Mouse (Mus musculus) intestine, postnatal 0 days (tissue): ENCODE results near the gene Lsm2. TPM values are rescaled to one million over a fixed set of nuclear protein-coding genes. Genes with fewer than 3 reads are reported as not detected.
"Not testable (repeated sequence)": the region's sequence is repeated elsewhere in the genome, so short reads cannot be mapped to it uniquely, and the experiment has no call there.

Experiments used
- ATAC-seq: fragments of 200-750 bp; cut with Nextera tagmentation; 2 replicates; pipeline ENCODE4 v1.8.0; 2017; ENCODE audit warnings: mild to moderate bottlenecking, moderate TSS enrichment, moderate library complexity
- H3K27ac ChIP-seq: fragments of 300-500 bp; sonication (generic); 2 replicates; pipeline ENCODE4 v1.5.1; 2014; ENCODE audit warnings: mild to moderate bottlenecking, low read depth, low read length, moderate library complexity
- H3K27me3 ChIP-seq: fragments of 300-500 bp; sonication (generic); replicated peaks from 2 replicates; pipeline ENCODE4 v1.6.1; 2014; ENCODE audit warnings: low read length, mixed read lengths; ENCODE audit not compliant: control insufficient read depth, insufficient read depth
- H3K36me3 ChIP-seq: fragments of 300-500 bp; sonication (generic); 2 replicates; pipeline ENCODE4 v1.6.1; 2014; ENCODE audit warnings: mild to moderate bottlenecking, moderate library complexity; ENCODE audit not compliant: control insufficient read depth, insufficient read depth
- H3K4me1 ChIP-seq: fragments of 300-500 bp; sonication (generic); replicated peaks from 2 replicates; pipeline ENCODE4 v1.6.1; 2014; ENCODE audit warnings: antibody characterized with exemption, low read length, mixed read lengths; ENCODE audit not compliant: control insufficient read depth, insufficient read depth
- H3K4me2 ChIP-seq: fragments of 300-500 bp; sonication (generic); replicated peaks from 2 replicates; pipeline ENCODE4 v1.6.1; 2014; ENCODE audit warnings: low read depth, mild to moderate bottlenecking, moderate library complexity
- H3K4me3 ChIP-seq: fragments of 300-500 bp; sonication (generic); 2 replicates; pipeline ENCODE4 v1.5.1; 2014; ENCODE audit warnings: low read depth, low read length
- H3K9ac ChIP-seq: fragments of 300-500 bp; sonication (generic); 2 replicates; pipeline ENCODE4 v1.6.1; 2014; ENCODE audit warnings: mild to moderate bottlenecking, low read depth, low read length
- H3K9me3 ChIP-seq: fragments of 300-500 bp; sonication (generic); 2 replicates; pipeline ENCODE4 v1.6.1; 2016; ENCODE audit warnings: mixed run types; ENCODE audit not compliant: control insufficient read depth
- CTCF ChIP-seq: sonication (generic); IDR thresholded peaks from 2 replicates; pipeline ENCODE4 v1.5.1; 2016; ENCODE audit warnings: low read depth, mild to moderate bottlenecking, control low read depth, antibody characterized with exemption, moderate library complexity
- WGBS: fragments of 180-500 bp; shearing (Covaris S2); extraction: QIAGEN DNeasy Blood & Tissue Kit; methylation state at CpG from one replicate; pipeline ENCODE4 v1.1.7; 2014; 5-methylcytosine and 5-hydroxymethylcytosine counted together
- polyA plus RNA-seq: library from polyadenylated mRNA; unstranded; fragments of >200 nt; fragmentation: Nextera tagmentation; extraction: Ambion mirVana; gene quantifications from 2 replicates; pipeline ENCODE4 v1.2.1, GENCODE M21; 2015

The Lsm2 gene
- polyA plus RNA-seq, 1 experiment from 2014 or later, result 76.6 TPM

DNA sequence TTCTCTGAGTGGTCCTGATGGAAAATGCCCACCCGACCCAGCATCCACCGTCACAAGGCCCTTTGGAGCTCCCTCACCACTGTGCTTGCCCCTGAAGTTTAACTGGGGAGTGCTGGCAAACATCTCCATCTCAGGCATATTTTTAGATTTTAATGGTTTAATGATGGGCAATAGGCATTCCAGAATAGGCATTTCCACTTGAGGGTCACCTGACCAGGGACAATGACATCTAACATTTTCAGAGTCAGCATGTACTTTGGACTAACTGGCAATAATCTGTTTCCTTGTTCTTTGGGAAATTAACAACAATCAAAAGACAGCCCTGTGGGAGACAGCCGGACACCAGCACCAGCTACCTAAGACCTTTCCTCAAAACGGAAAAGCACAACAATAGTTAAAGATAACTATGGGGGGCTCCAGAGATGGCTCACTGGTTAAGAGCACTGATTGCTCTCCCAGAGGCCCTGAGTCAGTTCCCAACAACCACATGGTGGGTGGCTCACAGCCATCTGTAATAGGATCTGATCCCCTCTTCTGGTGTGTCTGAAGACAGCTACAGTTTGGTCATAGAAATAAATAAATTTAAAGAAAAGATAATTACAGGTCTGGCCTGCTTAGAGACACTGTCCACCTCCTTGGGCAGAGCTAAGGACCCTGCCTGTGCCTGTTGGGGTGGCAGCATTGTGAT, 38.4 kb upstream of the Lsm2 start:
- Histone ChIP-seq H3K4me1 (peaks cover 7% of the 10 kb centered on the region; the same call in 1 of the 2 replicates), H3K9ac (no peak overlapping the region), H3K36me3 (no peaks in the 10 kb centered on the region), H3K9me3 (no peaks in the 10 kb centered on the region), H3K4me2 (peak overlapping the region; percentile 32; the same call in 1 of the 2 replicates), H3K27me3 (no peaks in the 10 kb centered on the region), H3K27ac (peak overlapping the region; percentile 82), H3K4me3 (no peak overlapping the region)
- no peak for TF ChIP-seq CTCF
- ATAC-seq, result peak; percentile 62
- WGBS, result 30% methylated on average over 4 of the region's 4 CpGs

DNA sequence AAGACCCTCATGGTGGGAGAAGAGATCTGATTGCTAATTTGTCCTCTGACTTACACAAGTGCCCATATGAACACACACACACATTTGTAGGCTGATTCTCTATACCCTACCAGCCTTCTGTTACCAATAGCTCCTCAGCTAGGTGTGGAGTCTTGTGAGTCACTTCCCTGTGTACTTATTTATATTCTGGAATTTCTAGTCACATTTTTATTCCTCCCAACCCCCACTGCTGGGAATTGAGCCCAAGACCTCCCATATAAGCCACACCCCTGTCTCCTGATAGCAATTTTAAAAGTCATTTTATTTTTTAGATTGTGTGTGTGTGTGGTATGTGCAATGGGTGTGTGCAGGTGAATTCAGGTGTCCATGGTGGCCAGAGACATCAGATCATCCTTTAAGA, 37.3 kb upstream of the Lsm2 start:
- no peak overlapping the region for H3K9ac ChIP-seq
- ATAC-seq, result no peak

GRCm38 (mm10) chr17:34946486-34947140, 35.0 kb upstream of the Lsm2 start:
- WGBS, result 76% methylated on average over 5 of the region's 5 CpGs
- Histone ChIP-seq H3K4me2 (no peak overlapping the region), H3K9ac (no peak overlapping the region), H3K36me3 (0 out of 2 replicates have a peak, but pooled peaks cover 6% of the 10 kb centered on the region), H3K9me3 (no peaks in the 10 kb centered on the region), H3K27me3 (no peaks in the 10 kb centered on the region), H3K4me1 (peaks cover 6% of the 10 kb centered on the region), H3K4me3 (no peak overlapping the region), H3K27ac (no peak overlapping the region)
- TF ChIP-seq CTCF, result no peak
- no peak for ATAC-seq

More for the DNA sequence above, 37.3 kb upstream of the Lsm2 start:
- H3K27ac ChIP-seq, result peak overlapping the region; percentile 82
- no peak overlapping the region for H3K4me2 ChIP-seq
- no peak for TF ChIP-seq CTCF
- peaks cover 7% of the 10 kb centered on the region; the same call in 1 of the 2 replicates for H3K4me1 ChIP-seq
- no peaks in the 10 kb centered on the region for H3K9me3 ChIP-seq
- H3K4me3 ChIP-seq, result no peak overlapping the region
- H3K36me3 ChIP-seq, result 0 out of 2 replicates have a peak, but pooled peaks cover under 1% of the 10 kb centered on the region
- H3K27me3 ChIP-seq, result no peaks in the 10 kb centered on the region

DNA sequence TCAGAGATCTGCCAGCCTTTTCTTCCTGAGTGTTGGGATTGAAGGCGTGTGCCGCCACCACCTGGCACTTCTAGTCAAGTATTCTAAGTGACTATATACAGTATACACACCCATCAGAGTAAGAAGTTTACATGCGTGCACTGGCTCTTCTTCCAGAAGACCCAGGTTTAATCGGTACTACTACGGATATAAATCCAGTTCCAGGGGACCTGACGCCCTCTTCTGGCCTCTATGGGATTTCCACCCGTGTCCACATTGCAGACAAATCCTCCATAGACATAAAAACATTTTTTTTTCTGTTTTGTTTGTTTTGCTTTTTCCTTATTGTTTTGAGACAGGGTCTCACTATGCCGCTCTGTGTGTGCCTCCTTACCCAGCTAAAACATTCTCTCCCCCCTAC, 34.1 kb upstream of the Lsm2 start:
- 13% methylated on average over 8 of the region's 8 CpGs for WGBS
- H3K27ac ChIP-seq, result no peak overlapping the region
- peaks cover 3% of the 10 kb centered on the region for H3K4me1 ChIP-seq
- no peaks in the 10 kb centered on the region for H3K9me3 ChIP-seq
- no peak overlapping the region for H3K4me3 ChIP-seq
- peak; percentile 75 for TF ChIP-seq CTCF
- H3K9ac ChIP-seq, result no peak overlapping the region
- ATAC-seq, result no peak
- no peak overlapping the region for H3K4me2 ChIP-seq
- 0 out of 2 replicates have a peak, but pooled peaks cover 6% of the 10 kb centered on the region for H3K36me3 ChIP-seq
- H3K27me3 ChIP-seq, result no peaks in the 10 kb centered on the region

- not testable (repeated sequence) for H3K4me3 ChIP-seq, ATAC-seq, H3K9me3 ChIP-seq, H3K4me1 ChIP-seq, H3K9ac ChIP-seq, H3K4me2 ChIP-seq, H3K27me3 ChIP-seq, H3K36me3 ChIP-seq
- H3K27ac ChIP-seq, result peak overlapping the region; percentile 88
- 40% methylated on average over 8 of the region's 9 CpGs for WGBS
- 0 out of 2 replicates have a peak, but pooled peaks have one; percentile 2 for TF ChIP-seq CTCF
Observed at GRCm38 (mm10) chr17:34948721-34949552, 32.7 kb upstream of the Lsm2 start.

- H3K4me2 ChIP-seq, result 0 out of 2 replicates have a peak overlapping the region, but pooled peaks have one; percentile 17
- no peaks in the 10 kb centered on the region; the same call in 1 of the 2 replicates for H3K4me1 ChIP-seq
- no peaks in the 10 kb centered on the region for H3K9me3 ChIP-seq
- H3K27me3 ChIP-seq, result no peaks in the 10 kb centered on the region
- no peak overlapping the region for H3K9ac ChIP-seq
- H3K4me3 ChIP-seq, result no peak overlapping the region
- 0 out of 2 replicates have a peak, but pooled peaks cover 6% of the 10 kb centered on the region for H3K36me3 ChIP-seq
- no peak for ATAC-seq
- H3K27ac ChIP-seq, result peak overlapping the region; percentile 88
- TF ChIP-seq CTCF, result no peak
- 45% methylated on average over 4 of the region's 4 CpGs for WGBS
Observed at GRCm38 (mm10) chr17:34949553-34949969, 32.1 kb upstream of the Lsm2 start.
